Mouse (Mus musculus) heart, embryonic 12.5 days (tissue): ENCODE measurements around the gene Alcam. TPM values are rescaled to one million over a fixed set of nuclear protein-coding genes. Genes with fewer than 3 reads are reported as not detected.

Source experiments
- ATAC-seq: fragments of 200-750 bp; cut with Nextera tagmentation; 2 replicates; pipeline ENCODE4 v1.8.0; 2017; ENCODE audit warnings: moderate TSS enrichment, moderate library complexity; ENCODE audit not compliant: insufficient number of reproducible peaks, low FRiP score
- H3K27ac ChIP-seq: fragments of 300-500 bp; sonication (generic); 2 replicates; pipeline ENCODE4 v1.5.1; 2016; ENCODE audit warnings: mild to moderate bottlenecking, moderate library complexity; ENCODE audit not compliant: poor library complexity, severe bottlenecking
- H3K27me3 ChIP-seq: fragments of 300-500 bp; sonication (generic); replicated peaks from 2 replicates; pipeline ENCODE4 v1.6.1; 2016; ENCODE audit warnings: mild to moderate bottlenecking, moderate library complexity
- H3K36me3 ChIP-seq: fragments of 300-500 bp; sonication (generic); 2 replicates; pipeline ENCODE4 v1.6.1; 2016; ENCODE audit warnings: mild to moderate bottlenecking, moderate library complexity
- H3K4me1 ChIP-seq: fragments of 300-500 bp; sonication (generic); replicated peaks from 2 replicates; pipeline ENCODE4 v1.6.1; 2016; ENCODE audit warnings: mild to moderate bottlenecking
- H3K4me2 ChIP-seq: fragments of 300-500 bp; sonication (generic); 2 replicates; pipeline ENCODE4 v1.6.1; 2016; ENCODE audit warnings: mild to moderate bottlenecking, moderate library complexity
- H3K4me3 ChIP-seq: fragments of 300-500 bp; sonication (generic); 2 replicates; pipeline ENCODE4 v1.5.1; 2016; ENCODE audit warnings: mild to moderate bottlenecking
- H3K9ac ChIP-seq: fragments of 300-500 bp; sonication (generic); 2 replicates; pipeline ENCODE4 v1.6.1; 2016; ENCODE audit warnings: mild to moderate bottlenecking, moderate library complexity
- H3K9me3 ChIP-seq: fragments of 300-500 bp; sonication (generic); replicated peaks from 2 replicates; pipeline ENCODE4 v1.6.1; 2016; ENCODE audit warnings: mild to moderate bottlenecking, moderate library complexity
- WGBS: fragments of 180-500 bp; shearing (Covaris S2); methylation state at CpG from one replicate; pipeline ENCODE4 v1.1.7; 2016; 5-methylcytosine and 5-hydroxymethylcytosine counted together
- polyA plus RNA-seq: library from polyadenylated mRNA; unstranded; fragments of >200 nt; fragmentation: Nextera tagmentation; extraction: Ambion mirVana; gene quantifications from 2 replicates; pipeline ENCODE4 v1.2.1, GENCODE M21; 2016

Alcam gene
- polyA plus RNA-seq, 1 experiment from 2014 or later, result 13.8 TPM

DNA sequence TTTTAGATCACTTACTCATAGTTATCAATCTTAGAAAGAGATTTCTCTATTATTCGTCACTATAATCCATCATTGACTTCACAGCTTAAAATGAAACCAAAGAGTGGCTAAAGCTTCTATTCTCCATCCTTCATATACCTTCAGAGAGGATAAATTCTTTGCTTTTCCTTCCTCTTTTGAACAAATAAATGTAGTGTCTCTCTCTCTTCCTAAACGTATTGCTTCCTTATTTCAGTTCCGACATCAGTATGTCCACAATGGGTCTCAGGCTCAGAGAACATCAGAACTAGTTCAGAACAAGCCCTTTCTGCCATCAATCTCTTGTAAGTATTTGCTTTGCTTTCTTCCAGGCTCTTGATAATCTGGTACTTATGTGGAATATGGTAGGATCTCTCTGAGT is 40.2 kb downstream of the Alcam start:
- H3K4me1 ChIP-seq, result peaks cover 6% of the 10 kb centered on the region; the same call in 1 of the 2 replicates
- H3K27me3 ChIP-seq, result no peaks in the 10 kb centered on the region
- H3K27ac ChIP-seq, result no peak overlapping the region
- H3K4me2 ChIP-seq, result no peak overlapping the region
- no peaks in the 10 kb centered on the region for H3K9me3 ChIP-seq
- H3K9ac ChIP-seq, result no peak overlapping the region
- no peak for ATAC-seq
- H3K36me3 ChIP-seq, result no peaks in the 10 kb centered on the region
- H3K4me3 ChIP-seq, result no peak overlapping the region
- WGBS, result 82% methylated on average over 3 of the region's 3 CpGs

DNA sequence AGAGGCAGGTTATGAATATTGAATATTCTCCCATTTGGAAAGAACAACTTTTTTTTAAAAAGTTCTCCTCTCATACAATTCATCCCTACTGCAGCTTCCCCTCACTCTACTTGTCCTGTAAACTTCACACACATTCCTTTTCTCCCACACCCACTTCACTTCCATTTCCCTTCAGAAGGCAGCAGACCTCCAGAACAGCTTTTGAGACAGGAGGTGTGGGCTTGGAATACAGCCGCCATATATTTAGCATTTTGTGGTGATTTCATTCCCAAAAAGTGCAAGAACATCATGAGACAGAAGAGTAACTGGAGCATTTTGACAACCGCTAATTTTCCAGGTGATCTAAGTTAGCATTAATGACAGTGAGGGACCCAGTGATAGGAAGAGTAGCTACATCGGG is 47.8 kb downstream of the Alcam start:
- WGBS, result 81% methylated on average over 3 of the region's 3 CpGs
- no peak overlapping the region for H3K9ac ChIP-seq
- no peaks in the 10 kb centered on the region for H3K9me3 ChIP-seq
- H3K4me3 ChIP-seq, result no peak overlapping the region
- no peaks in the 10 kb centered on the region for H3K27me3 ChIP-seq
- H3K4me1 ChIP-seq, result peaks cover 5% of the 10 kb centered on the region; the same call in 1 of the 2 replicates
- no peak overlapping the region for H3K27ac ChIP-seq
- no peak overlapping the region for H3K4me2 ChIP-seq
- no peaks in the 10 kb centered on the region for H3K36me3 ChIP-seq
- no peak for ATAC-seq

DNA sequence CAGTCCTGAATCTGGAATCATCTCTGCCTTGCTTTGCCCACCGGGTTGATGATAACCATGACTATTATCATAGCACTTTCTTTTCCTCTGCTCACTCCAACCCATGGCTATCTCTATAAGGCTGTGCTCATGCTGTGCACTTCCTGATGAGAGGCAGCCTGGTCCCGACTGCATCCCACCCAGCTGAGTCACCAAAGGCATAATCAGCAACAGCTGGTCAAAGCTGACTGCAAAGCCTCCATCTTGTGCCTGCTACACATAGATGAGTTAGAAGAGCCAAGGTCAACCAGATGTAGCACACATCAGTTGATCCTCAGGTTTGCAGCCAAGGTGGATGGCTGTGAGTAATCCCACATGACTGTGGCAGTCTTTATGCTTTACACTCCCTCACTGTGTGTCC is 48.6 kb downstream of the Alcam start:
- H3K36me3 ChIP-seq, result no peaks in the 10 kb centered on the region
- no peak overlapping the region for H3K4me2 ChIP-seq
- ATAC-seq, result no peak
- H3K9ac ChIP-seq, result no peak overlapping the region
- H3K9me3 ChIP-seq, result no peaks in the 10 kb centered on the region
- WGBS, result 52% methylated on average over 2 of the region's 2 CpGs
- no peak overlapping the region for H3K4me3 ChIP-seq
- no peaks in the 10 kb centered on the region for H3K27me3 ChIP-seq
- no peak overlapping the region for H3K27ac ChIP-seq
- H3K4me1 ChIP-seq, result no peaks in the 10 kb centered on the region

DNA sequence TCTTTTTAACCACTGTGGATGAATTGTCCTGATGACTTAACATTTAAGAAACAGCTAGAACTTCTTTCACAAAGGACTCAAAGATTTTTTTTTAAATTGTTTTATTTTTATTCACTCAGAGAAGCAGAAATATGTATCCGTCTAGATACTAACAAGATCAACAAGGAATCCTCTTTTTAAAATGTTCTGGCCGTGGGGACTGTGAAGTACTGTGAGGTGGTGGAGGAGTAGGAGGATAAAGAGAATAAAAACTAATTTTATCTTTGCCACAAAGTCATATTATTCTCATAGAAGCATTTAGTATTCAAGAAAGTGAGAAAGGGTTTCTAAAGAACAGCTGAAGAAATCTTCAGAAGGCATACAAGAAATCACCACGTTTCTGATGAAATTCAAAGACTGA is 54.8 kb downstream of the Alcam start:
- H3K4me3 ChIP-seq, result no peak overlapping the region
- no peaks in the 10 kb centered on the region for H3K36me3 ChIP-seq
- H3K27ac ChIP-seq, result no peak overlapping the region
- no peaks in the 10 kb centered on the region for H3K27me3 ChIP-seq
- no peak overlapping the region for H3K9ac ChIP-seq
- no peak overlapping the region for H3K4me2 ChIP-seq
- 80% methylated on average over 3 of the region's 3 CpGs for WGBS
- no peaks in the 10 kb centered on the region for H3K4me1 ChIP-seq
- ATAC-seq, result no peak
- no peaks in the 10 kb centered on the region for H3K9me3 ChIP-seq

DNA sequence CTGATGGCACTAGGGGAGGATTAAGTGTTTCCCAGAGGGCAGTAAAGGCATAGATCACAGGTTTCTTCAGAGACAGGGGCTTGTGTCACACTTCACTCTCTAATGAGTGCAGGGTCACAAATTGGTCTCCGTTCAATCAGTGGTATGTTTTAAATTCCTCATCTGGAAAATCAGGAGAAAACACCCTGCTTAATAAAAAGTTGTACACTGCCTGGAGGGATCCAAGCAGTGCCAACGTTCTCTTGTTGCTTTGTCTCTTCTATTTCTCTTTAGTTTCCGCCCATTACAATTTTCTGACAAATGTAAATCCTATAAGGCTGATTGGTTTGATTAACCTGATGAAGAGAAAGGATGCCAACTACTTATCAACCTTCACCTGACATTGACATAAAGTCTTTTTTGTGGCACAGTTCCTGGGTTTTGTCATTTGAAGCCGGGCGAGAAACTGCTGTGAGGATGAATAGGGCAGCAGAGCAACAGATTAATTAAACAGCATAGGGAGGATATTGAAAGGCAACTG is 67.0 kb downstream of the Alcam start:
- Histone ChIP-seq H3K36me3 (no peaks in the 10 kb centered on the region), H3K27me3 (no peaks in the 10 kb centered on the region), H3K4me2 (no peak overlapping the region), H3K9ac (no peak overlapping the region), H3K27ac (no peak overlapping the region), H3K9me3 (no peaks in the 10 kb centered on the region), H3K4me3 (no peak overlapping the region), H3K4me1 (peaks cover 9% of the 10 kb centered on the region)
- WGBS, result 77% methylated on average over 5 of the region's 5 CpGs
- ATAC-seq, result no peak

DNA sequence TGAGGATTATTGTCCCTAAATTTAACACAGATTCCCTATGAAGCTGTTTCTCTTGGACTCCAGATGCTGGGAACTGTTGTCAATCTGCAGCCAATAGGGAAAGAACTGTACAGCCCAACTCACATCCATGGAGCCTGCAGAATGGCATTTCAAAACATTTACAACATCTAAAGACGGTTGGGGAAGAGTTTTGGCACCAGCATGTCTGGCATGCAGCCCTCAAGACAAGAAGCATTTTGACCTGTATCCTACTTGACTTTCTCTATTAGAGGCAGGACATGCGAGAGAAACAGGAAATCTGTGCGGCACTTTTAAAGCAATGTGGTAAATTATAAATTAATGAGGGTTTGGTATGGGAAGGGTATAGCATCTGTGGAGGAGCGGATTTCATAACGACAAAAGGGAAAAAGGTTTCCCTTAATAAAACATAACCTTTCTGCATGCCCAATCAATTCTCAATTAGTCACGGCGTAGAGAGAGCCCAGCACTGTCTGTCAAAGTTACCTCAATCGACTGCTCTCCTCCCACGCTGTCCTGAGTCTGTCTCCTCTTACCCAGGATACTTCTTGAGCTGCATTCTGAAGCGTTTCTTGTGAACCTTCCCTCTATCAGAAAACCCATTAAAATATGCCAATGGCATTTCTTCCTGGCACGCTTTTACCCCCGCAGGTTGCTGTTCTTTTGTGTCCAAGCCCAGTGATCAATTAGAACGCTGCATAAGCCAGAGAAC is 70.3 kb downstream of the Alcam start:
- H3K4me1 ChIP-seq, result peaks cover 9% of the 10 kb centered on the region
- no peak overlapping the region for H3K27ac ChIP-seq
- H3K9ac ChIP-seq, result no peak overlapping the region
- no peaks in the 10 kb centered on the region for H3K27me3 ChIP-seq
- no peaks in the 10 kb centered on the region for H3K36me3 ChIP-seq
- ATAC-seq, result no peak
- no peak overlapping the region for H3K4me3 ChIP-seq
- no peaks in the 10 kb centered on the region for H3K9me3 ChIP-seq
- 67% methylated on average over 13 of the region's 13 CpGs for WGBS
- no peak overlapping the region for H3K4me2 ChIP-seq

DNA sequence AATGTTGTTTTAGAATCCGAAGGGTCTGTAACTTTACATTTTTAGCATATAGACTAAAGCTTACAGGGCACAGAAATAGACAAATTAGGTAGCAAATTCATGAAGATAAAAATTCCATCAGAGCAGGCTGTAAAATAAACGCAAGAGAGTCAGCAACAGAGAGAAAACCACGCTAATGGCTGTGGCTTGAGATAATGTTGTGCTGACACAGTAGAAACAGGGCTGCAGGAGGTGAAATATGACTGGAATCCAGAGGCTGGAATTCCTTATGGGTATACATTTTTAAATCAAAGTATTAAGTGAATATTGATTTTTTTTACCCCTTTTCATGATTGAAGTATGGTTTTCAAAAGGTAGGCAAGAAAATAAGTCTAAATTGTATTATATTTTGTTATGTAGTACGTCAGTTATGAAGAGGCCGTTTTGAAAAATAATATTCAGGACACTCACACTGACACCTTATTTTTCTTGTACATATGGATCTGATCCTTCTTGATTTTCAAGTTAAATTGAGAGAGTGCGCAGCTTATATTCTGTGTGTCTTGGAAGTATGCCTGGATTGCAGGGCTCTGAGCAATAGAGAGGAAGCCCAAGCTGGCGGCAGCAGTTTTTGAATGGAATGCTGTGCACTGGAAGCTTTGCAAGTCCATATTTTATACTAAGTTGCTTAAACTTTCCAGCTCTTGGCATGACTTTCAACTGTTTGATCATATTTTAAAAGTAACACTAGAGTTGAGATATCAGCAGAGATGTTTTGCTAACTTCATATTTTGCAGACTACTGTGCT is 74.9 kb downstream of the Alcam start:
- WGBS, result 50% methylated on average over 7 of the region's 7 CpGs
- no peak overlapping the region for H3K4me2 ChIP-seq
- H3K27ac ChIP-seq, result no peak overlapping the region
- H3K4me1 ChIP-seq, result peaks cover 9% of the 10 kb centered on the region; the same call in 1 of the 2 replicates
- no peak overlapping the region for H3K9ac ChIP-seq
- no peaks in the 10 kb centered on the region for H3K9me3 ChIP-seq
- no peaks in the 10 kb centered on the region for H3K36me3 ChIP-seq
- no peaks in the 10 kb centered on the region for H3K27me3 ChIP-seq
- ATAC-seq, result no peak
- no peak overlapping the region for H3K4me3 ChIP-seq

DNA sequence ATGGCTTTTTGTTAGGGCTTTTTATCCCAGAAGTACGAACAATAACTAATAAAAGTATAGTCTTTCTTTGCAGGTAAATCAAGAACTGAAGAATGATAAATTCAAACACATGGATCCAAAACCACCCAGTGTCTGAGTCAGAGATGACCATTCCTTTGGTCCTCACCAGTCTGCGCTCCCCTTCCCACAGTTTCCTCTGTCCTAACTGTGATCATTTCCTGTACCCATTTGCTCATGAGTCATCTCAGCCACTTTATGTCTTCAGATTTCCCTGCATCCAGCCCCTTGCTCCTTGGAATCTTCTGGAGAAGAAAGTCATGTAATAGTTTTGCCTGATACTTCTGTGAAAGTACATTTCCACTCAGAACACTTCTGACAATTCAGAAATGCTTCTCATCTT is 77.0 kb downstream of the Alcam start:
- no peak for ATAC-seq
- 85% methylated on average over 2 of the region's 2 CpGs for WGBS
- H3K9me3 ChIP-seq, result no peaks in the 10 kb centered on the region

DNA sequence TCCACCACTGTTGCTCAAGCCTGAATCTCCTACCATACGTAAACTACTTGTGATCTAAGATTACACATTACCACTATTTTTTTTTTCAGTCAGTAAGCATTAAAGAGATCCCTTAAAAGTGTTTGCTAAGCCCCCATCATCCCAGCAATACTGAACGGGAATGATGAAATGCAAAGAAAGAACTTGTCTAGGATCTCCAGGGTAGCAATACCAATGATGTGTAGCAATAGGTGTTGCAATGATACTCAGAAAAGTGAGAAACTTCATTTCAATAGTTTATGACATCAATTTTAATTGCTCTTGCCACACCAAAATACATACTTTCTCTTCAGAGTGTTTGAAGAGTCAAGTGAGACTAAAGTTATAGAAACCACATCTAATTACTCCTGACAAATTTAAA is 81.9 kb downstream of the Alcam start:
- WGBS, result 69% methylated on average over 2 of the region's 2 CpGs

More for the DNA sequence above, 77.0 kb downstream of the Alcam start:
- Histone ChIP-seq H3K27ac (no peak overlapping the region), H3K9ac (no peak overlapping the region), H3K27me3 (no peaks in the 10 kb centered on the region), H3K4me3 (no peak overlapping the region), H3K4me1 (no peaks in the 10 kb centered on the region; the same call in 1 of the 2 replicates), H3K36me3 (no peaks in the 10 kb centered on the region), H3K4me2 (no peak overlapping the region)

DNA sequence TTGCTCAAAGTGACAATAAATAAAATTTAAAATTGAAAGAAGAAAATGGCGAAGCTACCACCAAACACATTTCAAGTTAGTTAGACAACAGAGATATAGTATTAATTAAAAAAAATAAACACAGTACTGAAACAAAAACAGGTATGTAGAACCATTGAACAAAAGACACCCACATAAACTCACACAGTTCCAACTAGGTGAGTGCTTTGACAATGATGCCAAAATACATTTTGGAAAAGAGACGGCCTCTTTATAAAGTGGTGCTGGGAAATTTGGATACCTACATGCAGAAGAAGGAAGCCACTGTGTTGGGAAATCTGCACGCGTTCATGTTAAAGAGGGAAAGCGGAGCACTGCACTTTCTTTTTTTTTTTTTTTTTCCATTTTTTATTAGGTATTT is 85.4 kb downstream of the Alcam start:
- Histone ChIP-seq H3K4me2 (no peak overlapping the region), H3K9me3 (no peaks in the 10 kb centered on the region), H3K27ac (no peak overlapping the region), H3K4me1 (no peaks in the 10 kb centered on the region), H3K4me3 (no peak overlapping the region), H3K9ac (no peak overlapping the region), H3K36me3 (no peaks in the 10 kb centered on the region), H3K27me3 (no peaks in the 10 kb centered on the region)
- no peak for ATAC-seq
- WGBS, result 86% methylated on average over 5 of the region's 5 CpGs

More for the DNA sequence above, 81.9 kb downstream of the Alcam start:
- Histone ChIP-seq H3K27me3 (no peaks in the 10 kb centered on the region), H3K4me1 (no peaks in the 10 kb centered on the region; the same call in 1 of the 2 replicates), H3K4me3 (no peak overlapping the region), H3K4me2 (no peak overlapping the region), H3K9me3 (no peaks in the 10 kb centered on the region), H3K36me3 (no peaks in the 10 kb centered on the region), H3K9ac (no peak overlapping the region), H3K27ac (no peak overlapping the region)
- no peak for ATAC-seq

DNA sequence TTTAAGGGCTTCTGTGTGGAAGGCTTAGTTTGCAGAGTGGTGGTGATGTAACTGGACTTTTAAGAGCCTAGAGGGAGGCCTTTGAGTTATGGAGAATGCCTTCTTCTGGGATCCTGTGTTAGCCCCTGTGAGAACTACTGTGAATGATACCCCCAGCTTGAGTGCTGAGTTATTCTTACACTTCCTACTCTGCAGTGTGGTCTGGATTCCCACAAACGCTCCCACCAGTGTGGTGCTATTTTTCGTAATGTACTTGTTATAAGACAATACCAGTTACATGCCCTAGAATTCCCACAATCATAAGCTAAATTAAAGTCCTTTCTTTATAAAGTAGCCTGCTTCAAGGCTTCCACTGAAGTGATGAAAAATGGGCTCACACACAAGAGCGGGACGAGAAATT is 87.0 kb downstream of the Alcam start:
- no peak overlapping the region for H3K4me2 ChIP-seq
- no peaks in the 10 kb centered on the region for H3K9me3 ChIP-seq
- H3K27me3 ChIP-seq, result no peaks in the 10 kb centered on the region
- no peaks in the 10 kb centered on the region for H3K4me1 ChIP-seq
- H3K9ac ChIP-seq, result no peak overlapping the region
- no peaks in the 10 kb centered on the region for H3K36me3 ChIP-seq
- H3K27ac ChIP-seq, result no peak overlapping the region
- WGBS, result 84% methylated on average over 4 of the region's 4 CpGs
- H3K4me3 ChIP-seq, result no peak overlapping the region
- ATAC-seq, result no peak
